13 mouse cellular contexts compared by ENCODE assay signal in the genomic region with DNA sequence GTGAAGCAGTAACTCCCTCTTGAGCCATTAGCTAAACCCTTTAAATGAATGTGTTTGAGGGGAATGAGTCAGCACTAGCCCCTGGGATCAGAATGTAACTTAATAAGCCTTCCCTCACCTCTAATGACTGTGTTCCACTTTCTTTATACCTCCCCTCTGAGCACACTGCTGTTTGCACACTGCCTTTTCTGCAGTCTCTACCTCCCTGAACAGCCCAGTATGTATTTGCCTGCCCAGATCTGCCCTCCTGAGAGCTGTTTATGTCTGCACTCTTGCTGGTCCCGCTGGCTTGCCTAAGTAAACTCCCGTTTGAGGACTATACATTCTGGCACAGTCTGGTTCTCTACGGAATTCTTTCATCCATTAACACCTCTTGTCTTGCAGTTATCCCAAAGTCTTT.
"Had no signal": no experiment of that assay in that cellular context is flagged by ENCODE, and none has a peak within 500 bp of the region (broad histone marks: within the 10 kb centered on the region; RNA-seq: fewer than 3 reads in every experiment).

No protein-coding gene starts in this region.

- H3K4me1 ChIP-seq: liver, embryonic 15.5 days; midbrain, embryonic 13.5 days; neural tube, embryonic 12.5 days had no signal

- H3K4me3 ChIP-seq: layer of hippocampus, adult 2 months; liver, embryonic 15.5 days; lung, embryonic 15.5 days; midbrain, embryonic 13.5 days; myocyte; neural tube, embryonic 12.5 days had no signal

- ATAC-seq: midbrain, embryonic 13.5 days had no signal

- H3K27ac ChIP-seq: layer of hippocampus, adult 2 months; liver, embryonic 15.5 days; lung, embryonic 15.5 days; midbrain, embryonic 13.5 days; neural tube, embryonic 12.5 days; stomach, postnatal 0 days had no signal

- DNase-seq: kidney, adult 18-20 months; kidney, postnatal 10 days; kidney, postnatal 4 days; right cerebral cortex, postnatal 25 days; thymus, postnatal 4 days had no signal

- H3K27me3 ChIP-seq: liver, embryonic 15.5 days; lung, embryonic 15.5 days; midbrain, embryonic 13.5 days; neural tube, embryonic 12.5 days had no signal

- H3K9ac ChIP-seq: liver, embryonic 15.5 days; lung, embryonic 15.5 days; midbrain, embryonic 13.5 days; neural tube, embryonic 12.5 days had no signal

- H3K4me2 ChIP-seq: liver, embryonic 11.5 days; liver, embryonic 15.5 days; lung, embryonic 15.5 days; midbrain, embryonic 13.5 days; neural tube, embryonic 12.5 days had no signal

- H3K36me3 ChIP-seq: liver, embryonic 15.5 days; lung, embryonic 15.5 days; midbrain, embryonic 13.5 days; neural tube, embryonic 12.5 days had no signal

- H3K9me3 ChIP-seq: liver, embryonic 15.5 days; lung, embryonic 15.5 days; midbrain, embryonic 13.5 days; neural tube, embryonic 12.5 days had no signal
